Mouse (Mus musculus): ENCODE data around the gene Hist1h2ab.
A peak's percentile ranks its signal among the peaks of the same experiment; 100 is the strongest.
"Not testable (repeated sequence)": the region's sequence is repeated elsewhere in the genome, so short reads cannot be mapped to it uniquely, and the experiment has no call there.

Hist1h2ab gene

DNA sequence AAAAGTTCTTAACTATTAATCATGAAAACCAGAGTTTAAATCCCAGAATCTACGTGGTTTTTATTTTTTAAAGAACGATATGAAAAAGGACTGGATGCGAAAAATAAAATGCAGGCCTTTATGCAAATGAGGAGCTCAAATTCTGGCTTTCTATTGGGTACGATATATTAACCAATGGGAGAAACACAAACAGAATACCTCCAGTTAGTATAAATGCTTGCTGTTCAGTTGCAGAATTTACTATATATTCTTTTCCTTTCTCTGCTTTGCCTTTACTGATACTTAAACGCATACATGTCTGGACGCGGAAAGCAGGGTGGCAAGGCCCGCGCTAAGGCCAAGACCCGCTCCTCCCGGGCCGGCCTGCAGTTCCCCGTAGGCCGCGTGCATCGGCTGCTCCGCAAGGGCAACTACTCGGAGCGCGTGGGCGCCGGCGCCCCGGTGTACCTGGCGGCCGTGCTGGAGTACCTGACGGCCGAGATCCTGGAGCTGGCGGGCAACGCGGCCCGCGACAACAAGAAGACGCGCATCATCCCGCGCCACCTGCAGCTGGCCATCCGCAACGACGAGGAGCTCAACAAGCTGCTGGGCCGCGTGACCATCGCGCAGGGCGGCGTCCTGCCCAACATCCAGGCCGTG is at the start of gene Hist1h2ab:
Gene Hist1h2ab, plus strand, starts transcription at position 288 of the 639 bp plus-strand sequence.
- peak; percentile 29 for DNase-seq

DNA sequence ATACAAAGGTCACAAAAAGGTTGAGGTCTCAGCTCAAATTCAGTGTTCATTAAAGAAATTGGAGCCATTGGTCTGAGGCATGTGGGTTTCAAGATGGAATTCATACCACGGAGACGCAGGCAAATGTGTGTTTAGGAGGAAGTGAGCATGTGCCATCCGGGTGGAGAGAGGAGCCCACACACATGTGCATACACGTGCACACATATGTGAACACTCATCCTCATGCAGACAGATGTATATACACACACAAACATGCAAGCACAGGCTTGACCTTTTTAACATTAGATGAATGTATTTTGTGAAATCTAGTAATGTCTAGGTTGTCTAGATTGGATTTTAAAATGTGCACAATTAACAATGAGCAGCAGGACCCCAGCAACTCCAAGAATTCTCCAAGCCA is 48.7 kb upstream of the Hist1h2ab start:
- no peak for DNase-seq

DNA sequence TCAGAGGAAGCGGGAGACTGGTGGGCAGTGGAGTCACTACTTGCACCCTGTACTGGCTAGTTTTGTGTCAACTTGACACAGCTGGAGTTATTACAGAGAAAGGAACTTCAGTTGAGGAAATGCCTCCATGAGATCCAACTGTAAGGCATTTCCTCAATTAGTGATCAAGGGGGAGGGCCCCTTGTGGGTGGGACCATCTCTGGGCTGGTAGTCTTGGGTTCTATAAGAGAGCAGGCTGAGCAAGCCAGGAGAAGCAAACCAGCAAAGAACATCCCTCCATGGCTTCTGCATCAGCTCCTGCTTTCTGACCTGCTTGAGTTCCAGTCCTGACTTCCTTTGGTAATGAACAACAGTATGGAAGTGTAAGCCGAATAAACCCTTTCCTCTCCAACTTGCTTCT is 48.1 kb upstream of the Hist1h2ab start:
- DNase-seq = not testable (repeated sequence)

DNA sequence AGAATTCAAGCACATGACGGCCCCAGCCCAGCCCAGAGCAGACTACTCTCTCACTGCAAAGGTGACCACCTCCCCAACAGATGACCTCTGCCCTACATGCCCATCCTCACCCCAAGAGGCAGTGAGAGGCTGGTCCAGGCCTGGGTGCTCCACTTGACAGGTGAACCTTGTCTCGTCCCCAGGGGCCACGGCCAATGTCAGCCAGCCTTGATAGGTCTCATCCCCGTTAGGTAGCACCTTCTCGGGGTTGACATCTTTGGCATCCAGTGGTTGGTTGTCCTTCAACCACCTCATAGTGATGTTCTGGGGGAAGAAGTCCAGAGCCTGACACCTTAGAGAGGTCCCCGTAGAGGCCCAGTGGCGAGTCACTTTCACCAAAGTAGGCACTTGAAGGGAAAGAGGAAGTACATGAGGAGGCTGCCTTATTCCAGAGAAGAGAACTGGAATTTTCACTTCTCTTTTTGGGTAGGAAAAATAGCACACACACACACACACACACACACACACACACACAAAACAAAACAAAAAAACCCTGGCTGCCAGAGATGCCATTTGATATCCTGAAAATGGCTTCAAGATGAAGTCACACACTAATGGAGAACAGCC is 45.1 kb upstream of the Hist1h2ab start:
- no peak for DNase-seq

DNA sequence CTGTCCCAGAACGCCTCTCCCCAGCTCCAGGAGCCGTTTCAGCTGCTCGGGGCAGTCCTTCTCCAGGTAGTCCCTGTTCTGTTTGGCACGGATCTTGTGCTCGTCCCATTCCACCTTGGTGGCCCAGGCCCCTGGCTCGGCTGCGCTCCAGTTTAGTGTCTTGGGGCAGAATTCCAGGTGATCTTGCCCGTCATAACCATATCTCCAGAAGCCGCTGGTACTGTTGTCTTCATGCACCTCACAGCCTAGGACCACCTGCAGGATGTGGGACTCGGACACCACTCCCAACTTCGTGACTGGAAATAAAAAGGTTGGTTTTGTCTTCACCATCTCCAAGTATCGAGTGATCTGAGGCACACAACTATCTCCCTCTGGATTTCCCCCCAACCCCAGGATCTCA is 44.2 kb upstream of the Hist1h2ab start:
- DNase-seq = no peak

DNA sequence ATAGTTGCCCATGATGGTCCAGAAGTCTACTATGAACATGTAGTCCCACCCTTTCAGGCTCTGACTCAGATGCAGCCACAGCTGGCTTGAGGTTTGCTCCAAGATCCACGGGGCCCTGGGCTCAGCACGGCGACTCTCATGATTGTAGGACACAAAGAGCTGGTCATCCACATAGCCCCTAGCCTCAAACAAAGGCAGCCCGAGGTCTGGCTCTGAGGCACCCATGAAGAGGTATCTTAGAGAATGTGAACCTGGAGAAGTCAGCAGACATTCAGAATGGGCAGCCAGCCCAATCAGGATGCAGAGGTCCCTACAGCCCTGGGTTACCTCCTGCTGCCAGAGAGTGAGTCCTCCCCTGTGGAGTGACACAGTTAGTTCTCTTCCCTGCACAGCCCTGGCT is 42.9 kb upstream of the Hist1h2ab start:
- DNase-seq = no peak

DNA sequence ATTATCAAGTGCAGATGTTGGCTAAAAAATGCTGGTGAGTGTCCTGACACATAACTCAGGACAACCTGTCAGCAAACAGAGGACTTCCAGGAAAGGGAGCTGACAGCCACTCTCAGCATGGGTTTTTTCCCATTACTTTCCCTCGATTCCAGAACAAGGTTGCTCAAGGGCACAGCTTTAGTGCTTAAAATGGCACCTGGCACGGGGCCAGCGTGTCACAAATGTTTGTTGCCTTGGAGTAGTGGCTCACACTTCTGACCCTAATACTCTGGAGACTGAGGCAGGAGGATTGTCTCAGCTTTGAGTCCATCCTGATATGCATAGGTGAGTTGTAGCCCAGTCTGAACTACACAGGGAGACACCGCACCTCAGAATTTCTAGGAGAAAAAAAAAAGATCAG is 42.3 kb upstream of the Hist1h2ab start:
- DNase-seq = no peak

DNA sequence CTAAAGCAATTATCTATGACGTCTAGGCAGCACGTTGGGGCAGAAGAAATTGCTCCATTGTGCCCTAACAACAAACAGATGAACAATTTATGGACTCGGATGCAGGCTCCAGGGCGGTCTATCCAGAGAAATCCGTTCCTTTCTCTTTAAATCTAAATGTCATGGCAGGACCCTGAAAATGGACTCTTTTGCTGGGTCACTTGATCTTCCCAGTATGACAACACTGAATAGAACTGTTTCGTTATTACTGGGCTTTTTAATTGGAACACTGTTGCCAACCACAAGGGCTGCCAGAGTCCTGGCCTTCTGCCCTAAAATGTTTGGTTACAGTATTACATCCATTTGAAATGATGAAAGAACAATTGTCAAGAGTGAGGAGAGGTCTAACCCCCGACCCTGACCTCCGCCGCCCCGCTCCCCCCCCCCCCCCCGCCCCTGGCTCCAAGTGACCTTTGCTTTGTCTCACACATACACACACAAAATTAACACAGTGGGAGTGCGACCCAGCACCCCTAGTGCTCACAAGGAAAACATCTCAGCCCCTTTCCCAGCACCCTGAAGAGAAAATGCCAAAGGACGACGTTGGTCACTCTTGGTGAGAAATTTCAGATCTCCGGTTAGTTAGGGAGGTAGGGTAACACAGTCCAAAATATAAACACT is 41.1 kb upstream of the Hist1h2ab start:
- no peak for DNase-seq

DNA sequence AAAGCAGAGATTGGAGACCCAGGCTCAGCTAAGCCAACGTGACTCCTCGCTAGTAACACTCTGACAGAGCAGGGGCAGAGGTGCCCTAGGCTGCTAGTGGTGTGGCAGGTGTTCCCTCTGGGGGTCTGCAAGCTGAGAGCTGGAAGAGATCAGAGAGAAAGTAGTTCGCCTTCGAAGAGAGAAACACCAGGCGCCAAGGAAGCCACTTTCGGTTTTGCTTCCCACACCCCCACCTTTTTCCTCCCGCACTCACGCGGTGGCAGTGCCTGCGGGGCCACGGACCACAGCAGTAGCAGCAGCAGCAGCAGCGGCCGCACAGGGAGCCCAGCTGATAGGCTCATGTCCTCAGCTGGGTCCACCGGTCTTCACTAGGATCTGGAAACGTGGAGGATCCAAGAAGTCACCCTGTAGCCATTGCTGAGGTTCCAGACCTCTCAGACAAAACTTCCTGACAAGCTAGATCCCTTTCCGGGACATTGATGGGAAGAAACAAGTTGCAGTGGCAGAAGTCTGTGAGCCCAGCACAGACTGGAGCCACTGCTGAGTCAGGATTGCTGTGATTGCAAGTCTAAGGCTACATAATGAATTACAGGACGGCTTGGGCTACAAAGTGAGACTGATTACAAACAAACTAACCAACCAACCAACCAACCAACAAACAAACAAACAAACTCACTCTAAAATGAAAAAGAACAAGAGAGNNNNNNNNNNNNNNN is 40.4 kb upstream of the Hist1h2ab start, which contains the start of gene Hfe:
Gene Hfe, minus strand, starts transcription at position 481 of the 716 bp plus-strand sequence.
- DNase-seq = no peak

DNA sequence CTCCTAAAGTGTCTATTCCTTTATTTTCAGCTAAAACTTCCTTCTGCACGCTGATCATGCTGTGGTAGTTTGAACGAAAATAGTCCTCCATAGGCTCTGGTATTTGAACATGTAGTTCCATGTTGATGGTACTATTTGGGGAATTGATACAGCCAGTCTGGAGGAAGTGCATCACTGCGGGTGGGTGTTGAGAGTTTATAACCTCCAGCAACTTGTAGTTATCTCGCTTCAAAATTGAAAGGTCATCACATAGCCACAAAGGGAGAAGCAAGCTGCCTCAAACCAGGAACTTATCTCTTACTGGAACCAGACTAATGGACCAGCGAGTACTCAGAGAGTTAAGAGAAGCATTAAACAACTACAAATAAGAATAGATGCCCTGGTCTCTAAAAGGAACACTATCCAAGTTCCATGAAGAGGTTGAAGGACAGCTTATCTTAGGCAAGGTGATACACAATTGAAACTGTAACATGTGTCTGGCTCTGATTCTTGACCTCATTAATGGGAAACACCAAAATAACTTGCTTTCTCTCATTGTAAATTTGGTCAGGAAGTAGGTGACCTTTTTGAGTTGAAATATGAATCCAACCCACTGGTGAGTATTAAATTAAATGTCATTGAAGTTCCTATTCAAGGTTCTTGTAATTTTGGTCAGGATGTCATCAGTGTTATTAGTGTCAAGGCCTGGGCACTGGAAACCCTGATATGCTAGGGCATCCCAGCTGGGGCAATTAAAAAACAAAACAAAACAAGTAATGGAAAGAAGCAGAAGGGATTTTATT is 34.5 kb upstream of the Hist1h2ab start:
- no peak for DNase-seq

DNA sequence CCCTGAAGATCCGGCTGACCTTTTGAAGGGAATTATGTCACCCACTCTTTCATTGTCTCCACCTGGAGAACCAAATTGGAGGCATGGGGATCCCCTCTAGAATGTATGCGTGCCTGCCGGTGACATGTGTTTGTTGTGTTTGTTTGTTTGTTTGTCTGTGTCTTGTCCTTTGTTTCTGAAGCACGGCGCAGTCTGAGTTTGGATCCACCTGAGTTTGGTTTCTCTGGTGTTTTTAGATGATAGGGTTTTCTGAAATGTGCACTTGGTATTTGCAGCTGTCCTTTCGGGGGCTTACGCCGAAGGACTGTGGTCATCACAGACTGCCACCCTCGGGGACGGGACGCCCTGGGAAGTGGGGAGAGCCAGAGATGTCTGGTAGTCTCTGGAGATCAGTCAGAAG is 33.8 kb upstream of the Hist1h2ab start:
- DNase-seq = no peak

DNA sequence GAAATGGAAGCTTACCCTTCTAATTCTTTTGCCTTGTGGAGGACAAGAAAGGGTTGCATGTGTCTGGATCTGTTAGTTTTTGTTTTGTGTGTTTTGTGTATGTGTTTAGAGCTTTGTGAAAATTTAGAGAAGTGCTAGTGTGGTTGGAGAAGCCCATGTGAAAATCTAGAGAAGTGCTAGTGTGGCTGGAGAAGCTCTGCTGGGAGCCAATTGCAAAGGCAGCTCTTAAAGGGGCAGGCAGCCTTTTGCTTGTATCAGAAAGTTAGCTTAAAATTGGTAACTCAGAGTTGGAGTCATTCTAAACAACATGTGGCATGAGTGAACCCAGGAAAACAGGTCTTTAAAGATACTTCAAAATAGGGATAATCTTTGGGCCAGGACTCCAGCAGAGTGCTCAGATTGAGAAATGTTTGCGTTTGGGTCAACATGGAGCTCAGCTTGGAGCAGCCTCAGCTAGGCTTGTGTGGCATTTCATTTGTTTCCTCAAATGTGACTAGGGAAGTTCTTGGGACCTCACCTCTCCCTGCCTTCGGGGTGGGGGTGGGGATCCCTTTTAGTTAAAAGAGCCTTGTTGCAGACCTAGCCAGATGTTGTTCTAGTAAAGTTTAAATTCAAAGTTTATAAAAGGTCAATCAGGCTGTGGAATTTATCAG is 33.2 kb upstream of the Hist1h2ab start:
- DNase-seq = not testable (repeated sequence)

DNA sequence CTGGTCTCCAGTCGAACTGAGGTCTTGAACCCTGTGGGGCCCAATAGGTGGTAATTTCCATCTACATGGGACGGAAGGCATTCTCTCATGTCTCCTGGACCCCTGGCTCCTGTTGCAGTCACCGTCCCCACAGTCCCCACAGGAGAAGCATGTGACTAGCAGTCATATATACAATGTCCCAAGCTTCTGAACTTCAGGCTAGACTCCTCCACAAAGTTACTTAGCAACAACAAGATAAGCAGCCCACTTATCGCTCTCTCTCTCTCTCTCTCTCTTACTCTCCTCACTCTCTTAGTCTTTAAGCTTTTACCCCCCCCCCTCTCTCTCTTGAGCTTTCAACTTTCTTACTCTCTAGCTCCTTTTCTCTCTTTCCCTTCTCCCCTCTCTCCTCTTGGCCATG is 26.7 kb upstream of the Hist1h2ab start:
- DNase-seq = no peak

DNA sequence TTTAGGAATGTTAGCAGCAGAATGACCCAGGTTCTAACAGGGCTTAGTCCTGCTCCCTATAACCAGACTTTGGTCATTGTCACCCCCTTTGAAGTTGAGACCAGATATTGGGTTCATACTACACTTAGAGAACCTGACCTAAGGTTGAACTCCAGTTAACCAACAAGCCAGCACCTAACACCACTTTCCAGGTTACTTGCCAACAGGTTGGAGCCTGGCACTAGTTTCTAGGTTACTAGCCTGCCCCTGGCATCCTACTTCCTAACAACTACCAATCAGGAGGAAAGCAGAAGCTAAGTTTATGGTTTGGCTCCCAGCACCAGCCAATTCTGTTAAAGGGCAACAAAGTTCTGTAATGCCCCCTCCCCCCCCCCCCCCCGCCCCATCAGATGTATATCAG is 25.7 kb upstream of the Hist1h2ab start:
- no peak for DNase-seq

DNA sequence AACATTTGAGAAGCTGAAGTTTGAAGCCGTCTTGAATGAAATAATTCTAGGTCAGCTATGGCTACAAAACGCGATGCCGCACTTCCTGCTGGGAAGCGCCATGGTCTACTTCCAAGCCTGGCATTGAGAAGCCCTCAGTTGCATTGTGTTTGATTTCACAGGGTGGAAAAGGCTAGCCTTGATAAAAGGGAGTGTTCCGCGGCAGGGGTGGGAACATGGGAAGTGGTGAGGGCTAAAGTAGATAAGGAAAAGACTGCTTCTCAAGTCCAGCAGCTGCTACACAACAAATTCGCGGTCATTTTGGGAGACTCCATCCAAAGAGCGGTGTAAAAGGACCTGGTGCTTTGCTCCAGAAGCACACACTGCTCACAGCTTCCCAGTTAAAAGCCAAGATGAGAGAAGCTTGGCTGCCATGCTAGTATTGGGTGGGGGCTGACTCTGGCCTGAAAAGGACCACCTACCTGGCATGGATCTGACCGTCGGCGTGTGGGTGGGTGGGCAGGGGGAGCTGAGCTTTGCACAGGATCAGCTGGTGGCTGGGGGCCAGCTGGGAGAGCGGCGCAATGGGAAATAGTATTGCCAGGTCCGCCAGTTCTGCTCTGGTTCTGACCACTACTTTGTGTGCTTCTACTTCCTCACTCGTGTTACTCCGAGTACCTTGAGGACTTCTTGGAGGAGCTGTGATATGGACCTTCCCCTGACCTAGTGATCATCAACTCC is 22.3 kb upstream of the Hist1h2ab start:
- DNase-seq = no peak

DNA sequence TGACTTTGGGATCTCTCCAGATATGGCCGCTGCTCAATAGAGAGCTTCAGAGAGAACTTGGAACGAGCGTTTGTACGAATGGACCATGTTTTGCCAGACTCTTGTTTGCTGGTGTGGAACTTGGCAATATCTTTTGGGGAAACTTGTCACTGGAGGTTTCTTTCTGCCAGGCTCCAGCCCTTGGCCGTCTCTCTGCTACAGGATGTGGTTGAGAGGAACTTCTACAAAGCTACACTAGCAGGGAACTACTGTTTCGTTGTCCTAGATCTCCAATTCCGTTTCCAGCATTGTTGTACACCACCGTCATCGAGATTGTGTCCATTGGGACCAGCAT is 21.8 kb upstream of the Hist1h2ab start:
- no peak for DNase-seq

DNA sequence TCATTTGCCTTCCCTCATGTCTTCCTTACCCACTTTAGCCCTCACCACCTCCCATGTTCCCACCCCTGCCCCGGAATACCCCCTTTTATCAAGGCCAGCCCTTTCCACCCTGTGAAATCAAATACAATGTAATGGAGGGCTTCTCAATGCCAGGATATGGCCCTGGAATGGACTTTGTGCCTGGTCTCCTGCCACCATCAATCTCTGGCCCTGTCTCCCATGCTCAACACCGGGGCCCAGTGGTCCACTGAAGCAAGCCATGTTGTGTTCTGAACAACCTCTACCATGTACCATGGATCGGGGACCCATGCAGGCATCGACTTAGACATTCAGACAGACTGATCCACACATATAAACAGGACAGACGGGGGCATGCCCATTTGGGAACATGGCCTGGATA is 21.2 kb upstream of the Hist1h2ab start:
- no peak for DNase-seq

DNA sequence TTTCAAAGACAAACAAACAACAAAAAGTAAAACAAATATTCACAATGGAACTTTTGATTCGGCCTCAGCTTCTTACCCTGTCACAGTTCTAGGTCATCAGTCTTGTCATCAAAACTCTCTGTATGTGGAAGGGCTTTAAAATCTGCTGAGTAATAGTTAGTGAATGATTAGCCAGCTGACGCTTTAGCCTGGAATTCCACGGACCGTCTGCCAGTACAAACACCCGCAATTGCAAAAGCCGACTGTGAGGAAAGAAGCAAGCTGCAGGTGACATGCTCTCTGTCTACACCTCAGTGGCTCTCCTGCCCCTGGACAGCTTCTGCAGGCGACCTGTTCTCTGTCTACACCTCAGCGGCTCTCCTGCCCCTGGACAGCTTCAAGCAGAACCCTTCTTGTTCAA is 20.4 kb upstream of the Hist1h2ab start:
- DNase-seq = no peak

DNA sequence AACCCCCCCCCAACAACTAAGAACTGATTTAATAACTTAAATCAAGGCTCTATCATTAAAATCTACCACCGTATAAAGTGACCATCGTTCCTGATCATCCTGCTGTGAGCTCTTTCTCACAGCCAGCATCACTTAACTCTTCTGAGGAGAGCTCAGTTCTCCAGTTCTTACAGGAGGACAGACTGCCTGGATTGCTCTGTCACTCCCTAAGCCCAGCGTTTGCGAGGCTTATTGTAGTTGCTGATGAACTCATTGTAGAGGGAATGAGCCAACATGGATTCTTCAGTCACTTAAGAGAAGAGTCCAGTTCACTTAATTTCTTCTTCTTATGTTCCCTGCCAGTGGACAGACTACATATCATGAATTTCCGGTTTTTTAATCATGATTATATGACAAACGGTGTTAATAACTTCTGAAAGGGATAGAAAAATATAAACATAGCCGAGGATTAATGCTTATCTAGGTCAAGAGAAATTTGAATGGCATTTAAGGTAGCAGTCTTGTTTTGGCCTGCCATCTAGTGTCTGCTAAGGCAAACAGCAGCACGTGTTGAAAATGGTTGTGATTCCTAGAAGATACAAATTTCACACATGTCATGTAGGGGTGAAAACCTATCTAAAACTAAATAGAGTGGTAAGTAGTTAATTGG is 18.6 kb upstream of the Hist1h2ab start:
- DNase-seq = no peak

DNA sequence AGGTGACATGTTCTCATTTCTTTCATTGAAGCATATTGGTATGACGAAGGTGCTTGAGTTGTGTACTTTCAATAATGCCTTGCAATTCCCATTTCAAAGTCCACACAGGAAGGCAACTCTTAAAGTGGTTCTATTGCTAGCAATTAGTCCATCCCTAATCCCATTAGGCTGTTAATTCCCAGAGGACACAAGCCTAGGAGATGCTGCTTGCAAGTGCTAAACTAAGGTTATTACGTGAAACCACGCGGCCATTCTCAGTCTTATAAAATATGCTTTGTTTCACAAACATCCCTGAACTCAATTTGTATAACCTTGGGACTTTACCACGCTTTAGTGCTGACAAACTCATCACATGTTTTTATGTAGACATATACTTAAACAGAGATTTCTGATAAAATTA is 13.8 kb upstream of the Hist1h2ab start:
- no peak for DNase-seq

DNA sequence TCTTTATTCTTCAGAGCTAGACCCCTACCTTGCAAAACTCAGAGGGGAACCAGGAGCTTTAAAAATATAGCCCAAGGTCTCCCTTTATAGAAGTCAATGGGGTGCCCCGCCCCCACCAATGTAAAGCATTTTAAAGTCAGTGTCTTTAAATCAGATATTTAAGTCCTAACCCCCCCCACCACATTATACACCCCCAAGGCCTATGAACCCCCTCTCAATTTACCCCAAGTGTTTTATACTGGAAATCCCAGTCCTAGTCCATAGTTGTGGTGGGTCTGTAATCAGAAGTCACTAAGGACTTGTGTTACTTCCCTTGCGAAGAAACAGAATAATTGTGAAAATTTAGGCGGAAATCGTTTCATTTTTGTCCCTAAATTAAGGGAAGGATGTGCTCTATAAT is 12.9 kb upstream of the Hist1h2ab start:
- no peak for DNase-seq

Measured in right cerebral cortex, postnatal 4 days (tissue).